Mouse (Mus musculus) right cerebral cortex, postnatal 10 days (tissue): Measurements from ENCODE around the gene Igf1r.

Source experiments
- DNase-seq, 2 experiments: peaks; one replicate each; pipeline ENCODE4 v3.0.0; 2021; ENCODE audit warnings: low spot score in 2 of 2

Gene Igf1r

GRCm38 (mm10) chr7:67957376-67957775, 4.7 kb downstream of the Igf1r start:
- DNase-seq = no peak

DNA sequence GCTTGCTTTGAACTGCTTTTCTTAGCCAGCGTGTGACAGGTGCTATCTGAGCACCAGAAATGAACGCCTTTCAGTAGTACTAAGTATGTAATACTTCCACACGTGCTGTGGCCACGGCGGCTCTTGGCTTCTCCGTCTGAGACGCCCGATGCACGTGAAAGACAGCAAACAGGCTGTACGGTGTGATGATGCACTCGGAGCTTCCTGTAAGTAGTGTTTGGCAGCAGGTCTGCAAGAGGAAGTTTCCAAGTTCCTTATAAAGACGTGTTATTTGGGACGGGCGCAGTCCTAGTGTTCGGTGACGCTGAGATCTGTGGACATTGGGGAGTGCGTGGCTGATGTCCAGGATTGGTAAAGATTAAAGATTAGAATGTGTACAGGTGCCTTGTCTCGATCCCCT, 5.4 kb downstream of the Igf1r start:
- no peak for DNase-seq

GRCm38 (mm10) chr7:67960701-67961100, 8.1 kb downstream of the Igf1r start:
- DNase-seq = no peak

- peak; percentile 77 to 88 for DNase-seq
Measured at GRCm38 (mm10) chr7:67961567-67962267, 9.1 kb downstream of the Igf1r start.

GRCm38 (mm10) chr7:67963691-67964090, 11.1 kb downstream of the Igf1r start:
- DNase-seq = no peak

DNA sequence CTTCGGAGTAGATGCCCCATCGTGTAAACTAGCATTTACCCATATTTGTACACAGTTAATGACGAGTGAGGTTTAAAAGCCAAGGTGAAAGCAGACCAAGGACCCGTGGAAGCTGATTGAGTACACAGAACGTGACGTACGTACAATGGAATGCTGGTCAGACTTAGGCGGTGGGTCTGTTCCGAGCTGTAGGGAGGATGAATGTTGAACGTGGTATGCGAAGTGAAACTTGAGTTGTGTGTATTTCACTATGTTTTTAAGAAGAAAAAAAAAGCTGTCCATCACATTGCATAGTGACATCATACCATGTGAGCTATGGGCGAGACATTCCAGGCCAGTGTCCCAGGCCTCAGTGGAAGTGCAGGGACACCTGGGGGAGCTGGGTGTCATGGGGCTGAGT, 15.8 kb downstream of the Igf1r start:
- DNase-seq = no peak

GRCm38 (mm10) chr7:67969076-67969475, 16.4 kb downstream of the Igf1r start:
- DNase-seq = no peak

DNA sequence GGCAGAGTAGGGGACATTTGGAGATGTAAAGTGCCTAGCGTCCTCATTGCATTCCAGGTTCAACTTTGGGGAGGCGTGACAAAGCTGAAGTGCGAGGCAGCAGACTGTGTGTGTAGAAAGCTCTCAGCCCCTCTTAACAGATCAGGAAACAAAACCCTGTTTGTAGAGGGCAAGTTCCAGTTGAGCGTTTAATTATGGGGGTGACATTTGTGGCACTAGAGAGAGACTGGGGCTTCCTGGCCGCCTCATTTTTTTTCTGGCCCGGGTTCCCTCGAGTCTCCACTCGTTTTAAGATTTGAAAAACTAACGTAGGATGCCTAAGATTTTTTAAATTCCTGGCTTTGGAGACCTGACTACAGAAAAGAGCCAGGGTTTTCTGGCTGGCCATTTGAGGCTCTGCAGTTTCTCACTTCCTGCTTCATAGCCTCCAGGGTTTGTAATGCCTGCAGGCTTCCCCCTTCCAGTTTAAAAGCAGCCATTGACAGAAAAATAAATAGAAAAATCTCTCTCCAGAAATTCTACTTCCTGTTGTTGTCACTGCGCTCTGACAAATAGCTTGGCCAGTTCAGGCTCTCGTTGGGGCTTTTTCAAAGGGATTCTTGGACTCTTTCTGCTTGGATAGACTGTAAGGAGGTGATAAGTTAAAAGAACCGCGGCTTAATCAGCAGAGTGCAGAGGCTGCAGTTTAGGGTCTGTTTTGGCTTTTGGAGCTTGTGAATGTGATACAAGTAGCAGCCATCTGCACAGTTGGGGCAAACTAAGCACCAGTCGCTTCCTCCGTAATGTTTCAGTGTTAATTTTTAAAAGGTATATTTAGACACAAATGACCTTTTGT, 20.8 kb downstream of the Igf1r start:
- no peak for DNase-seq

DNA sequence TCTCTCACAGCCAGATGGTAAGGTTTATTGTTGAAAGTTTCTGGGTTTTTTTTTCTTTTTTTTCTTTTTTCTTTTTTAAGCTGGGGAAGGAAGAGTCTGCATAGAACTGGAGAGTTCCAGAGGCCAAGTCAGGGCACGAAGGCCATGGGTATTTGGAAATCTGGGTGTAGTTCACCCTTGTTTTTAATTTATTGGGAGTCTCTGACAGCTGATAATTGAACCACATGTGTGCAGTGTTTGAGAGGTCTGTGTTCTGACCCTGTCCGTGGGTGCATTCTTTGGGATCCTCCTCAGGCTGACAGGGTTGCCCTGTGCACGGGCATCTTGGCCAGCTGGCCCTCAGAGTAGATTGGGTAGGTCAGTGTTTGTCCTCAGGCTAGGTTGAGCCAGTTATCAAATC, 29.3 kb downstream of the Igf1r start:
- no peak for DNase-seq

DNA sequence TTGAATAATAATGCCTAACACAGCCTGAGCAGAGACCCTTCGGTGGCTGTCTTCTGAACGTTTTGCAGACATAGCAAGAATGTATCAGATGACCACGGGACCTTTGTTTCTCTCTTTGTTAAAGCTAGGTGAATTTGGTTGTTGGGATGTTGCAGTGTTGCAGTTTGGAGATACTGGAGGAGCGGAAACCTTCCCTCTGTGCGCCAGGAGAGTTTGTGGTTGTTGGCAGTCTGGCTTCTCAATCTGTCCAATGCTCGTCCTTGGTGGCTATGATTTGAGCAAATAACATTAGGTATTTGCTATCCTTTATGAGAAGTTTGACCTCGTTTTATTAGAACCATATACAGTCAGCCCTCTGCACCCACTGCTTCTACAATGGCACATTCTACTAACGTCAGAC, 30.2 kb downstream of the Igf1r start:
- DNase-seq = no peak

GRCm38 (mm10) chr7:67983451-67983850, 30.8 kb downstream of the Igf1r start:
- DNase-seq = no peak

- no peak for DNase-seq
Measured at GRCm38 (mm10) chr7:67985003-67985416, 32.4 kb downstream of the Igf1r start.

- DNase-seq = no peak
Measured at GRCm38 (mm10) chr7:67985511-67985910, 32.9 kb downstream of the Igf1r start.

DNA sequence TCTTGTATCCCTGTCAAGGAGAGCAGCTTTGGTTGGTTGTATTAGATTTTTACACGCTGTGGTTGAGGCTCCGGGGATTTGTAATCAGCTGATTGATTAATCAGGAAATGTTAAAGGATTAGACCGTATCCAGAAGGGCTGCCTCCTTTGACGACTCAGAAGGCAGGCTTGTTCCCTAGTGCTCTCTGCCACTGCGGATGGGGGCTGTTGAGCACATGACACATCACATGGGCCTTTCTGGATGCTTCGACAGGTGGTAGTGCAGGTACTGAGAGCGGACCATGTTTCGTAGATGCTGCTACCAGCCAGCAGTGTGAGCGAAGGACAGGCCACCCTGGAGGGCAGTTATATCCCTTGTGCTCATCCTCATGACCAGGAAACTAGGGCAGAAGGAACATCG, 33.6 kb downstream of the Igf1r start:
- DNase-seq = no peak

- DNase-seq = no peak
Measured at GRCm38 (mm10) chr7:67986816-67987215, 34.2 kb downstream of the Igf1r start.

DNA sequence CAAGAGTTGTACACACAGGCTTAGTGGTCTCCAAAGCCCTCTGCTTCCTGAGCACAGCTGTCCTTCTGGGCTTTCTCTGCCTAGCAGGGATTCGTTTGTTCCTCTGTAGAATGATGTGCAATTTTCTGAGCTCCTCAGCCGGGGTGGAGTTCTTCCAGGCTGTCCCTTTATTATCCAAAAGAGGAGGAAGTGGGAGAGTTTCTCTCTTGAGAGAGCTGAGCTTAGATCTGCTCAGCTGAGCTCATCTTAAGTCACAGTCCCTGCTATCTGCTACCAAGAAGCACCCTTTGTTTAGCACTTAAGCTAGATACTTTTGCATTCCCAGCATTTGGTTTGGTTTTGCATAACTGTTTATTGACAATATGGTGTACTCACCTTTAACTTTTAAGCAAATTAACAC, 36.7 kb downstream of the Igf1r start:
- DNase-seq = no peak

DNA sequence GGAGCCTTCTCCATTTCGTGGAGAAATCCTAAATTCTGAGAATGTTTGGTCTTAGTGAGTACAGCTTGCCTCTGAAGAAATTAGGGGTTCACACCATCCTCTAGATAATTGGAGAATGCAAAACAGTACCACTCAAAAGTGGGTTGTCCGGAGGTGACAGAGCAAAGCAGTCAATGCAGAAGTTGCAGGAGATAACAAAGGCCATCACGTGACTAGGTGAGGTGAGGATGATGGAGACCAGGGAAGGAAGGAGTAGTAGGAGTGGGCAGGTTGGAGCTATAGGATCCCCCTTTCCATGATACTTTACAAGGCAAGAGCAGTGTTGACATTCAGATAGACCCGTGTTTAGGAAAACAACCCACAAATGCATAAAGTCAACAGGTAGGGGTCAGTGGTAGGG, 41.0 kb downstream of the Igf1r start:
- DNase-seq = no peak

DNA sequence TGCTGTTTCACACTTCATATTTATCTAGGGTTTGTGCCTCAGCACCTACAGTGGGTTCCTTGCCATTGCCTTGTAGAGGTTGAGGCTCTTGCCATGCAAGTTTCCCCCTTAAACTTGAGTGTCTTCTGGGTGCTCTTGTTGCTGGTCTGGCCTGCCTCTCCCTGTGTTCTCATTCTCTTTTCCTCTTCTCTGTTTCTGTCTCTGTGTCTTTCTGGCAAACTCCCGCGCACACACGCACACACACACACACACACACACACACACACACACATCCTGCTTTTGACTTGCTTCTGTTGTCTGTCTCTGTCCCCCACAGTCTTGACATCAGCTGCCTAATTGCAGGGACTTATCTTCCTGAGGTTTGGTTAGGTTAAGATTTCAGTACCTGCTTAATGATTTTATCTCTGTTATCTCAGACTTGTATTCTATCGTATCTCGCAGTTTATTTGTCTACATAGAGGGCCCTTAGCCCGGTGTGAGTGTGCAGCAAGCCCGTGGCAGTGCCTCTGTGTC, 41.8 kb downstream of the Igf1r start:
- DNase-seq = no peak

GRCm38 (mm10) chr7:67995276-67995675, 42.6 kb downstream of the Igf1r start:
- no peak for DNase-seq

GRCm38 (mm10) chr7:67996202-67996960, 43.8 kb downstream of the Igf1r start:
- no peak for DNase-seq

DNA sequence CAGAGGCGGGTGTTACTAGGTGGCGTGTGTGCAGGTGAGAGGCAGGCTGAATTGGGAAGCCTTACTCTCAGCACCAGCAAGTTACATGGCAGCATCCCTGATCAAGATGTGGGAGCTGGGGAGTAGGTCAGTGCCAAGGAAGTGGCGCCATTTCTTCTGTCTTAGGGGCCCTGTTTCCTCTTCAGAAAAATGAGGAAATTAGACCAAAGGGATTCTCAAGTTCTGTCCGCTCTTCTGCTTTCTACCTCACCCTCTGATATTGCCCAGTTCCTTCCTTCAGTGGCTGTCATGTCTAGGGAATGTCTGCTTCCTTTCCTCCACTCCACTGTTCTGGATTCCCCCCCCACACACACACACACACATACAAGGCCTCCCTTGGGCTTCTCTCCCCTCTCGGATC, 48.6 kb downstream of the Igf1r start:
- DNase-seq = no peak

DNA sequence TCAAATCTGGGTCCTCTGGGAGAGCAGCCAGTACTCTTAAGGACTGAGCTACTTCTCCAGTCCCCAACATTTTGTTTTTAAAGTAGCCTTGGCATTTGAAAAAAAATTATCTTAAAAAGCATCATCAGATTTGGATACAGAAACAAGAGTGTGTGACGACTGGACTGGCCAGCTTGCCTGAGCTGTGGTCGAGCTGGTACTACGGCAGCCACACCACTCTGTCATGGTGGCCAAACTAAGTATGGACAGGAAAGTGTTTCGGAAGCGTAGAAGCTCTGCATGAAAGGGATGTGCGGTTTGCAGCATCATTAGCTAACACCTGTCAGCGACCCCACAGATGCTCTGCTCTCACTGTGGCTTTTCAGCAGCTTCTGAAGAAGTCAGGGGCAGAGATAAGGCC, 53.4 kb downstream of the Igf1r start:
- DNase-seq = no peak
